8 mouse cellular contexts compared by ENCODE assay signal in the genomic region with DNA sequence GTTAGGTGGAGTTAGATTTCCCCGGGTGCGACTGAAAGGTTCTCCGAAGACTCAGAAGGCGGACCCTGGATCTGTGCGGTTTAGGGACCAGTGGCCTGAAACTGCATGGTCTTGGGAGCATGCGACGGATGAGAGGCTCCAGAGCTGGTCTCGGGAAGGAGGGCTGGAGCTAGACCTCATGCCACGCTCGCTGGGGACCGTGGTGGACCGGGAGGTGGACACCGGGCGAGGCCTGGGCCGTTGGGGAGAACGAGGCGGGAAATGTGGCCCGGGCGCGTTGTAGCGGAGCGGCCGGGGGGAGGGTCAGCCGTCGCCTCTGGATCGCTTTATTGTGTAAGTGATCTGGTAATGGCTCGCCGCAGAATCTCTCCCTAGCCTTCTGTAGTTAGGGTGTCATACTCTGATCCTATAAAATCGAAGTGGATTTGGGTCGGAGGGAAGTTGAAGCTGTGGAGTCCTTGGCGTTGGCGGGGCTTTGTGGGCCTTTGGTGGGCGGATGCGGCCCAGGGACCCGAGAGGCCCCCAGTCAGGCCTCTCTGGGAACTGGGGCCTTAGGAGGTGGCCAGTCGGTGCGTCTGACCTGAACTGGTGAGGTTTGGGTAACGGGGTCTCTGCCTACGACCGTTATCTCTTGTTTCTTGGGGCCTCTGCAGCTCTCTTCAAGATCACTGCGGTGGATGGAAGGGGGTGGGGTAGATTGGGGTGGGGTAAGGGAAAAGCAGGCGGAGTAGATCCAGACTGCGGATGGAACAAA. TPM values are rescaled to one million over a fixed set of nuclear protein-coding genes. Genes with fewer than 3 reads are reported as not detected.
DNase-seq lines count a peak whose midpoint lies in the region; ATAC-seq and TF ChIP-seq lines count a peak whose summit lies in the region.

No protein-coding gene starts in this region.

- peak overlapping the region; percentile 73 for H3K4me3 ChIP-seq in small intestine, adult 2 months (ENCODE audit: low read depth, low read length)

- DNase-seq in cerebellum, adult 11-12 months: peak; percentile 38
- DNase-seq in cerebellum, adult 9-11 months: no peak
- peak; percentile 45 to 52 for DNase-seq in adrenal gland, postnatal 36 days
- peak; percentile 10 for DNase-seq in heart, postnatal 25 days (ENCODE audit: low spot score)
- DNase-seq in layer of hippocampus, adult 9-11 months: peak; percentile 16
- peak; percentile 47 to 57 for DNase-seq in lung, postnatal 4 days

- TF ChIP-seq POLR2A in small intestine, adult 2 months (IDR thresholded peaks at IDR 0.05; ENCODE audit: low read depth, low read length): no peak

- TF ChIP-seq CTCF in small intestine, adult 2 months (IDR thresholded peaks at IDR 0.05; ENCODE audit: extremely low read depth, insufficient read length, insufficient replicate concordance, low read depth, low read length): no peak

- H3K4me1 ChIP-seq in small intestine, adult 2 months (ENCODE audit: control insufficient read depth, insufficient read depth, insufficient read length, low read length): peaks cover 9% of the 10 kb centered on the region

- 0 out of 2 replicates have a peak, but pooled peaks have one; percentile 13 for ATAC-seq in erythroid progenitor cell, adult 5-6 weeks (replicated peaks; ENCODE audit: low FRiP score, poor library complexity, severe bottlenecking)

- intact Hi-C loops in heart, postnatal 25 days (cut with DNase I): loop anchor here (10.0 kb wide), 1 partner anchor 108 kb away; a partner anchor contains a TSS

- H3K36me3 ChIP-seq in small intestine, adult 2 months (ENCODE audit: control insufficient read depth, insufficient read depth, low read length): no peaks in the 10 kb centered on the region

- peaks cover 29% of the 10 kb centered on the region for H3K27me3 ChIP-seq in small intestine, adult 2 months (ENCODE audit: control insufficient read depth, insufficient read depth, low read length)

- 4% methylated on average over 43 of the region's 43 CpGs for WGBS in small intestine, adult 2 months

- H3K27ac ChIP-seq in small intestine, adult 2 months (ENCODE audit: insufficient read depth, low read depth, low read length): no peak overlapping the region

RNA-seq across cellular contexts. Expression of a gene that starts 1.5 kb away (rescaled TPM):
- total RNA-seq in adrenal gland, postnatal 36 days (2021): 10 to 100 TPM; 33.8 to 35.6 TPM
- total RNA-seq in erythroid progenitor cell, adult 5-6 weeks (2015; ENCODE audit: low replicate concordance): 89.7 and 97.3 TPM in 2 replicates
- total RNA-seq in erythroid progenitor cell, adult 5-6 weeks (2017; ENCODE audit: low replicate concordance): 76.2 and 81.0 TPM in 2 replicates
- 10 to 100 TPM; 30.4 to 32.0 TPM for total RNA-seq in heart, postnatal 25 days (2021)
- polyA plus RNA-seq in small intestine, adult 2 months (2012; rRNA removed): 3.9 and 6.8 TPM in 2 replicates
